Mouse (Mus musculus): ENCODE measurements around the gene Dpt.

GRCm38 (mm10) chr1:164821307-164821706, 24.9 kb downstream of the Dpt start:
- no peak for TF ChIP-seq GATA1 (IDR thresholded peaks at IDR 0.05; ENCODE audit: borderline replicate concordance, low read length)
- no peak for TF ChIP-seq FLI1 (IDR thresholded peaks at IDR 0.05; ENCODE audit: low read length)

Data from megakaryocyte, embryonic 14.5 days (primary cell).